Mouse (Mus musculus) MEL (cell line): ENCODE measurements at regions not wholly inside any gene's neighbourhood (a gene's known extent, or its start where the extent isn't known, plus 50 kb on each side); places are given as distances from the start of the nearest gene placed in this dataset.

Source experiments
- DNase-seq: peaks from one replicate; pipeline ENCODE4 v3.0.0; 2011; ENCODE audit warnings: low read depth, low spot score
- H3K27ac ChIP-seq: 2 replicates; pipeline ENCODE4 v1.5.1; 2012; ENCODE audit warnings: low read depth, mild to moderate bottlenecking, control low read depth, low read length, moderate library complexity; ENCODE audit not compliant: control insufficient read depth
- H3K27me3 ChIP-seq, 2 experiments: fragments of 150-350 bp in 1 of 2; sonication (generic) in 1 of 2; 2 replicates each; pipeline ENCODE4 v1.6.1; 2012; ENCODE audit warnings: low read length in 2 of 2, mild to moderate bottlenecking in 2 of 2, improper control_type of control experiment in 1 of 2, moderate library complexity in 1 of 2; ENCODE audit not compliant: insufficient read depth in 2 of 2, control insufficient read depth in 1 of 2
- H3K36me3 ChIP-seq, 2 experiments: 2 replicates each; pipeline ENCODE4 v1.6.1; 2012 to 2014; ENCODE audit warnings: low read length in 2 of 2, improper control_type of control experiment in 1 of 2, inconsistent platforms in 1 of 2, mild to moderate bottlenecking in 1 of 2; ENCODE audit not compliant: insufficient read depth in 2 of 2, control insufficient read depth in 1 of 2
- H3K4me1 ChIP-seq, 2 experiments: fragments of 150-350 bp in 1 of 2; sonication (generic) in 1 of 2; 2 replicates each; pipeline ENCODE4 v1.6.1; 2012; ENCODE audit warnings: low read length in 2 of 2, improper control_type of control experiment in 1 of 2, mild to moderate bottlenecking in 1 of 2; ENCODE audit not compliant: insufficient read depth in 2 of 2, control insufficient read depth in 1 of 2
- H3K4me3 ChIP-seq, 2 experiments: fragments of 150-350 bp in 1 of 2; sonication (generic) in 1 of 2; 2 replicates each; pipeline ENCODE4 v1.5.1; 2012; ENCODE audit warnings: low read depth in 2 of 2, low read length in 2 of 2, mild to moderate bottlenecking in 2 of 2, moderate library complexity in 2 of 2, control low read depth in 1 of 2, improper control_type of control experiment in 1 of 2; ENCODE audit not compliant: control insufficient read depth in 1 of 2, insufficient read depth in 1 of 2
- H3K79me2 ChIP-seq: 2 replicates; pipeline ENCODE4 v1.6.1; 2012; ENCODE audit warnings: mild to moderate bottlenecking, low read length, moderate library complexity; ENCODE audit not compliant: control insufficient read depth, poor library complexity, insufficient read depth
- H3K9ac ChIP-seq: 2 replicates; pipeline ENCODE4 v1.6.1; 2012; ENCODE audit warnings: low read depth, mild to moderate bottlenecking, control low read depth, low read length, moderate library complexity; ENCODE audit not compliant: control insufficient read depth, poor library complexity, severe bottlenecking
- H3K9me3 ChIP-seq: fragments of 150-350 bp; sonication (generic); replicated peaks from 2 replicates; pipeline ENCODE4 v1.6.1; 2012; ENCODE audit warnings: mild to moderate bottlenecking, low read length, improper control_type of control experiment, moderate library complexity; ENCODE audit not compliant: insufficient read depth
- CHD1 ChIP-seq: IDR thresholded peaks from 2 replicates; pipeline ENCODE4 v1.6.1; 2012; ENCODE audit warnings: low read depth, mild to moderate bottlenecking, inconsistent platforms, low read length, improper control_type of control experiment
- E2F4 ChIP-seq: IDR thresholded peaks from 2 replicates; pipeline ENCODE4 v1.6.1; 2011; ENCODE audit warnings: low read depth, low read length, improper control_type of control experiment, borderline replicate concordance
- ELF1 ChIP-seq: IDR thresholded peaks from 2 replicates; pipeline ENCODE4 v1.6.1; 2014; ENCODE audit warnings: low read depth, mild to moderate bottlenecking, inconsistent platforms, low read length, improper control_type of control experiment, moderate library complexity
- ETS1 ChIP-seq: IDR thresholded peaks from 2 replicates; pipeline ENCODE4 v1.6.1; 2012; ENCODE audit warnings: low read depth, mild to moderate bottlenecking, inconsistent platforms, low read length, improper control_type of control experiment, moderate library complexity
- GABPA ChIP-seq: IDR thresholded peaks from 2 replicates; pipeline ENCODE4 v1.6.1; 2012; ENCODE audit warnings: low read depth, mild to moderate bottlenecking, inconsistent platforms, low read length, improper control_type of control experiment, moderate library complexity
- HCFC1 ChIP-seq: IDR thresholded peaks from 2 replicates; pipeline ENCODE4 v1.6.1; 2012; ENCODE audit warnings: low read depth, mild to moderate bottlenecking, inconsistent platforms, low read length, improper control_type of control experiment, moderate library complexity
- JUND ChIP-seq: IDR thresholded peaks from 2 replicates; pipeline ENCODE4 v1.6.1; 2011; ENCODE audit warnings: low read depth, mild to moderate bottlenecking, improper control_type of control experiment, low read length
- KAT2A ChIP-seq: conservative IDR thresholded peaks from 2 replicates; pipeline ENCODE4 v1.6.1; 2012; ENCODE audit warnings: low read depth, low read length, improper control_type of control experiment, inconsistent platforms
- MAFK ChIP-seq: IDR thresholded peaks from 2 replicates; pipeline ENCODE4 v1.6.1; 2011; ENCODE audit warnings: low read depth, mild to moderate bottlenecking, low read length, improper control_type of control experiment, borderline replicate concordance
- MAZ ChIP-seq: IDR thresholded peaks from 2 replicates; pipeline ENCODE4 v1.6.1; 2012; ENCODE audit warnings: low read depth, mild to moderate bottlenecking, inconsistent platforms, low read length, improper control_type of control experiment
- MXI1 ChIP-seq: IDR thresholded peaks from 2 replicates; pipeline ENCODE4 v1.6.1; 2011; ENCODE audit warnings: mild to moderate bottlenecking, low read depth, low read length, improper control_type of control experiment
- MYC ChIP-seq: IDR thresholded peaks from 2 replicates; pipeline ENCODE4 v1.6.1; 2011; ENCODE audit warnings: low read depth, mild to moderate bottlenecking, low read length, improper control_type of control experiment, moderate library complexity
- NRF1 ChIP-seq: IDR thresholded peaks from 2 replicates; pipeline ENCODE4 v1.6.1; 2014; ENCODE audit warnings: low read depth, mild to moderate bottlenecking, inconsistent platforms, low read length, improper control_type of control experiment, moderate library complexity; ENCODE audit not compliant: poor library complexity, insufficient read depth, severe bottlenecking
- POLR2A ChIP-seq, 2 experiments: IDR thresholded peaks; 2 replicates each; pipeline ENCODE4 v1.6.1; 2011 to 2012; ENCODE audit warnings: low read length in 2 of 2, mild to moderate bottlenecking in 2 of 2, control low read depth in 1 of 2, improper control_type of control experiment in 1 of 2, low read depth in 1 of 2, moderate library complexity in 1 of 2; ENCODE audit not compliant: control insufficient read depth in 1 of 2, insufficient read depth in 1 of 2, poor library complexity in 1 of 2
- POLR2AphosphoS2 ChIP-seq: IDR thresholded peaks from 2 replicates; pipeline ENCODE4 v1.6.1; 2011; ENCODE audit warnings: low read length, improper control_type of control experiment
- POLR2AphosphoS5 ChIP-seq: IDR thresholded peaks from 2 replicates; pipeline ENCODE4 v1.6.1; 2012; ENCODE audit warnings: low read depth, borderline replicate concordance, mild to moderate bottlenecking, inconsistent platforms, low read length, moderate library complexity, mixed read lengths
- RAD21 ChIP-seq: IDR thresholded peaks from 2 replicates; pipeline ENCODE4 v1.6.1; 2011; ENCODE audit warnings: mild to moderate bottlenecking, low read depth, low read length, improper control_type of control experiment
- RCOR1 ChIP-seq: IDR thresholded peaks from 2 replicates; pipeline ENCODE4 v1.6.1; 2012; ENCODE audit warnings: low read depth, mild to moderate bottlenecking, inconsistent platforms, low read length, improper control_type of control experiment
- SIN3A ChIP-seq: IDR thresholded peaks from 2 replicates; pipeline ENCODE4 v1.6.1; 2012; ENCODE audit warnings: low read length, improper control_type of control experiment, inconsistent platforms
- SMC3 ChIP-seq: IDR thresholded peaks from 2 replicates; pipeline ENCODE4 v1.6.1; 2011; ENCODE audit warnings: low read depth, low read length, improper control_type of control experiment
- TAL1 ChIP-seq: IDR thresholded peaks from 2 replicates; pipeline ENCODE4 v1.6.1; 2012; ENCODE audit warnings: mild to moderate bottlenecking, inconsistent platforms, low read length, moderate library complexity, mixed read lengths
- TCF12 ChIP-seq: IDR thresholded peaks from 2 replicates; pipeline ENCODE4 v1.6.1; 2014; ENCODE audit warnings: low read depth, mild to moderate bottlenecking, inconsistent platforms, low read length, improper control_type of control experiment, moderate library complexity
- USF1 ChIP-seq: IDR thresholded peaks from 2 replicates; pipeline ENCODE4 v1.6.1; 2014; ENCODE audit warnings: low read depth, mild to moderate bottlenecking, inconsistent platforms, low read length, improper control_type of control experiment, moderate library complexity
- USF2 ChIP-seq, 2 experiments: IDR thresholded peaks; 2 replicates each; pipeline ENCODE4 v1.6.1; 2011 to 2012; ENCODE audit warnings: improper control_type of control experiment in 2 of 2, low read length in 2 of 2, borderline replicate concordance in 1 of 2, inconsistent platforms in 1 of 2, low read depth in 1 of 2, mild to moderate bottlenecking in 1 of 2; ENCODE audit not compliant: insufficient read depth in 1 of 2
- ZC3H11A ChIP-seq: IDR thresholded peaks from 2 replicates; pipeline ENCODE4 v1.6.1; 2012; ENCODE audit warnings: low read depth, mild to moderate bottlenecking, inconsistent platforms, low read length, improper control_type of control experiment
- ZMIZ1 ChIP-seq: IDR thresholded peaks from 2 replicates; pipeline ENCODE4 v1.6.1; 2012; ENCODE audit warnings: low read depth, mild to moderate bottlenecking, inconsistent platforms, low read length, improper control_type of control experiment, moderate library complexity

DNA sequence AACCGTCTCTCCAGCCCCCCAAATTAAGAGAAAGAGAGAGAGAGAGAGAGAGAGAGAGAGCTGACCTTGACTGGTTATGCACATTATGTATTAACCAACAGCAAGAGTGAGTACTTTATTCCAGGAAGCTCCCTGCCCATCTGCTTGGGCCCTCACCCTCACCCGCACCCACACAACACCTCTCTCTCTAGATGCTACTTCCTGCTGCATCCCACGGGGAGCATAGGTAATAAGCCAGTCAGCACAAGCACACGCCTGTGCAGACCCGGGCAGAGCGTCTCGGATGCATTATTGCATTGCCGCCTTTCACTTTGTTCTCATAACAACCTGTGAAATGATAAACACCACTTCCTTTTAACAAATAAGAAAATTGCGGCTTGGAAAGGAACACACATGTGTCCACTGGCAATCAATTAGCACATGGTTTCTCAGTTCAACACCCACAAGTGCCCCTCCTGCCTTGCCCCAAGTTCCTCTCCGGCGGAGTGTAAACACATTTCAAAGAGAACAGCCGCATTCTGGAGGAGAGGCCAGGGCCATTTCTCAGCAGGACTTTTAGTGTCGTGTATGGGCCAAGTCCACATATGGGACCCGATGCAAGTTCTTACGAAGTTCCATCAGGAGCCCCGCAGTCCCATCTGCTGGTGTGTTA lies 211.7 kb downstream of the Setd4 start:
- no peaks in the 10 kb centered on the region for H3K9me3 ChIP-seq
- no peak overlapping the region for H3K27ac ChIP-seq
- H3K79me2 ChIP-seq: no peaks in the 10 kb centered on the region
- H3K27me3 ChIP-seq: peaks cover 0 to 3% of the 10 kb centered on the region in 2 experiments; a peak in 3 of 4 replicates
- H3K4me3 ChIP-seq: no peak overlapping the region
- no peak overlapping the region for H3K9ac ChIP-seq
- H3K36me3 ChIP-seq: no peaks in the 10 kb centered on the region
- H3K4me1 ChIP-seq: no peaks in the 10 kb centered on the region
- no peak for DNase-seq
- TF ChIP-seq CHD1: no peak
- TF ChIP-seq POLR2AphosphoS2: no peak
- TF ChIP-seq HCFC1: no peak
- TF ChIP-seq ZC3H11A: no peak
- no peak for TF ChIP-seq MXI1
- no peak for TF ChIP-seq E2F4
- TF ChIP-seq ETS1: no peak
- no peak for TF ChIP-seq KAT2A
- no peak for TF ChIP-seq POLR2AphosphoS5
- no peak for TF ChIP-seq RCOR1
- TF ChIP-seq ELF1: no peak
- TF ChIP-seq ZMIZ1: no peak
- no peak for TF ChIP-seq TCF12
- TF ChIP-seq POLR2A (IDR thresholded peaks at IDR 0.05; ENCODE audit: control insufficient read depth in 1 of 2, insufficient read depth in 1 of 2, low read depth in 1 of 2, low read length in 2 of 2, poor library complexity in 1 of 2): no peak
- no peak for TF ChIP-seq MYC
- no peak for TF ChIP-seq USF1
- no peak for TF ChIP-seq TAL1
- no peak for TF ChIP-seq SIN3A

- Histone ChIP-seq H3K4me1 (no peaks in the 10 kb centered on the region), H3K4me3 (no peak overlapping the region), H3K27ac (no peak overlapping the region), H3K9me3 (no peaks in the 10 kb centered on the region), H3K9ac (no peak overlapping the region)
- DNase-seq: no peak
- TF ChIP-seq E2F4: no peak
- TF ChIP-seq TCF12: no peak
- no peak for TF ChIP-seq MAFK
- TF ChIP-seq RAD21: no peak
- no peak for TF ChIP-seq MAZ
- no peak for TF ChIP-seq MXI1
- no peak for TF ChIP-seq ZMIZ1
- TF ChIP-seq USF2 (IDR thresholded peaks at IDR 0.05; ENCODE audit: borderline replicate concordance in 1 of 2, insufficient read depth in 1 of 2, low read depth in 1 of 2, low read length in 2 of 2): no peak
- TF ChIP-seq ETS1: no peak
- no peak for TF ChIP-seq ELF1
- no peak for TF ChIP-seq NRF1
- TF ChIP-seq POLR2A (IDR thresholded peaks at IDR 0.05; ENCODE audit: control insufficient read depth in 1 of 2, insufficient read depth in 1 of 2, low read depth in 1 of 2, low read length in 2 of 2, poor library complexity in 1 of 2): no peak
- no peak for TF ChIP-seq SMC3
- TF ChIP-seq JUND: no peak
- TF ChIP-seq POLR2AphosphoS5: no peak
- no peak for TF ChIP-seq GABPA
- TF ChIP-seq, all 39 proteins: peak for 0
- peaks cover 2 to 4% of the 10 kb centered on the region in 2 experiments; a peak in 3 of 4 replicates for H3K27me3 ChIP-seq
- H3K79me2 ChIP-seq: no peaks in the 10 kb centered on the region
- H3K36me3 ChIP-seq: no peaks in the 10 kb centered on the region
Observed at GRCm38 (mm10) chr16:93387578-93388116, 216.2 kb downstream of the Setd4 start.
